In genomic region chr7:31153536-31154320, GRCm38 (mm10) we compare ENCODE assay signal across 15 mouse cellular contexts. TPM values are rescaled to one million over a fixed set of nuclear protein-coding genes. Genes with fewer than 3 reads are reported as not detected.
DNase-seq lines count a peak whose midpoint lies in the region; ATAC-seq and TF ChIP-seq lines count a peak whose summit lies in the region.
"Had no signal": no experiment of that assay in that cellular context is flagged by ENCODE, and none has a peak within 500 bp of the region (broad histone marks: within the 10 kb centered on the region; RNA-seq: fewer than 3 reads in every experiment).

No protein-coding gene starts in this region.

- H3K9ac ChIP-seq in liver, postnatal 0 days (replicated peaks): no peak overlapping the region
- no peak overlapping the region for H3K9ac ChIP-seq in liver, embryonic 11.5 days (ENCODE audit: low read depth, low read length)
- H3K9ac ChIP-seq in hindbrain, embryonic 14.5 days: no peak overlapping the region

- no peak for TF ChIP-seq CTCF in liver, postnatal 0 days (IDR thresholded peaks at IDR 0.05; ENCODE audit: low read depth)

- no peak overlapping the region for H3K4me3 ChIP-seq in liver, postnatal 0 days (ENCODE audit: low read depth, low read length)
- no peak overlapping the region for H3K4me3 ChIP-seq in liver, embryonic 11.5 days (ENCODE audit: low read depth, low read length)
- H3K4me3 ChIP-seq in embryonic facial prominence, embryonic 10.5 days: no peak overlapping the region
- no peak overlapping the region for H3K4me3 ChIP-seq in hindbrain, embryonic 14.5 days (replicated peaks; ENCODE audit: low read length)

- ATAC-seq in liver, postnatal 0 days: no peak
- ATAC-seq in liver, embryonic 11.5 days (replicated peaks; ENCODE audit: low FRiP score): no peak
- ATAC-seq in hindbrain, embryonic 14.5 days (ENCODE audit: low FRiP score): no peak
- ATAC-seq: forebrain, embryonic 14.5 days; hindbrain, embryonic 16.5 days had no signal

- DNase-seq in liver, postnatal 0 days: no peak
- DNase-seq in liver, embryonic 11.5 days (ENCODE audit: low spot score): no peak
- DNase-seq in CD8-positive naive resting alpha-beta T cell, adult 2 months (ENCODE audit: low read depth in 2 of 2, low spot score in 2 of 2): peak; percentile 51 to 68
- peak; percentile 88 for DNase-seq in induced T-regulatory cell, adult 2 months (ENCODE audit: low read depth)
- peak; percentile 61 for DNase-seq in thymus, postnatal 14 days
- no peak for DNase-seq in embryonic facial prominence, embryonic 10.5 days (ENCODE audit: low spot score)
- no peak for DNase-seq in hindbrain, embryonic 14.5 days (ENCODE audit: low spot score)
- DNase-seq: cerebellum, adult 8-10 months; heart, adult 18-20 months; kidney, adult 9 months; lung, adult 18-20 months; lung, postnatal 4 days had no signal

- H3K27me3 ChIP-seq in liver, postnatal 0 days (ENCODE audit: insufficient read depth, low read length): no peaks in the 10 kb centered on the region
- H3K27me3 ChIP-seq in liver, embryonic 11.5 days (replicated peaks; ENCODE audit: control insufficient read depth, insufficient read depth, low read length): no peaks in the 10 kb centered on the region
- no peaks in the 10 kb centered on the region for H3K27me3 ChIP-seq in embryonic facial prominence, embryonic 10.5 days (replicated peaks; ENCODE audit: low read depth, poor library complexity, severe bottlenecking)
- H3K27me3 ChIP-seq in hindbrain, embryonic 14.5 days (ENCODE audit: control insufficient read depth, insufficient read depth, low read length): no peaks in the 10 kb centered on the region

- WGBS in liver, postnatal 0 days (ENCODE audit: insufficient replicate concordance): 80% methylated on average over 6 of the region's 6 CpGs
- WGBS in liver, embryonic 11.5 days: 83% methylated on average over 6 of the region's 6 CpGs
- 88% methylated on average over 6 of the region's 6 CpGs for WGBS in embryonic facial prominence, embryonic 10.5 days
- whole genome bisulfite sequencing in hindbrain, embryonic 14.5 days: 92% methylated on average over 6 of the region's 6 CpGs

- 0 out of 2 replicates have a peak overlapping the region, but pooled peaks have one; percentile 39 for H3K27ac ChIP-seq in liver, postnatal 0 days (ENCODE audit: low read depth)
- H3K27ac ChIP-seq in liver, embryonic 11.5 days (ENCODE audit: low read depth, low read length): no peak overlapping the region
- no peak overlapping the region for H3K27ac ChIP-seq in embryonic facial prominence, embryonic 10.5 days (replicated peaks)
- no peak overlapping the region for H3K27ac ChIP-seq in hindbrain, embryonic 14.5 days

- TF ChIP-seq EP300 in liver, postnatal 0 days (IDR thresholded peaks at IDR 0.05; ENCODE audit: low read depth): no peak

- H3K36me3 ChIP-seq in liver, postnatal 0 days (replicated peaks; ENCODE audit: insufficient read depth, low read length): no peaks in the 10 kb centered on the region
- no peaks in the 10 kb centered on the region for H3K36me3 ChIP-seq in liver, embryonic 11.5 days (ENCODE audit: control insufficient read depth, insufficient read depth, low read length)
- no peaks in the 10 kb centered on the region for H3K36me3 ChIP-seq in embryonic facial prominence, embryonic 10.5 days (replicated peaks)
- H3K36me3 ChIP-seq in hindbrain, embryonic 14.5 days (replicated peaks; ENCODE audit: control insufficient read depth, insufficient read depth): no peaks in the 10 kb centered on the region

- H3K9me3 ChIP-seq in liver, postnatal 0 days (ENCODE audit: low read length): no peaks in the 10 kb centered on the region
- H3K9me3 ChIP-seq in liver, embryonic 11.5 days (ENCODE audit: control insufficient read depth, low read length): no peaks in the 10 kb centered on the region
- H3K9me3 ChIP-seq in embryonic facial prominence, embryonic 10.5 days: no peaks in the 10 kb centered on the region
- no peaks in the 10 kb centered on the region for H3K9me3 ChIP-seq in hindbrain, embryonic 14.5 days (ENCODE audit: control insufficient read depth, low read length)

- no peak overlapping the region for H3K4me2 ChIP-seq in liver, postnatal 0 days (ENCODE audit: low read depth, low read length)
- no peak overlapping the region for H3K4me2 ChIP-seq in liver, embryonic 11.5 days
- no peak overlapping the region for H3K4me2 ChIP-seq in hindbrain, embryonic 14.5 days (replicated peaks)
- H3K4me2 ChIP-seq: midbrain, embryonic 11.5 days had no signal

- peaks cover 32% of the 10 kb centered on the region for H3K4me1 ChIP-seq in liver, postnatal 0 days (ENCODE audit: insufficient read depth)
- peaks cover 35% of the 10 kb centered on the region for H3K4me1 ChIP-seq in liver, embryonic 11.5 days (replicated peaks; ENCODE audit: control insufficient read depth, insufficient read depth, low read length)
- H3K4me1 ChIP-seq in embryonic facial prominence, embryonic 10.5 days: peaks cover 42% of the 10 kb centered on the region
- H3K4me1 ChIP-seq in hindbrain, embryonic 14.5 days (replicated peaks; ENCODE audit: control insufficient read depth, insufficient read depth, low read length): peaks cover 17% of the 10 kb centered on the region

RNA-seq across cellular contexts. Expression of gene Gramd1a, which starts 2.0 kb away (rescaled TPM):
- 7.1 and 8.9 TPM in 2 replicates for polyA plus RNA-seq in liver, postnatal 0 days (2015; fragmentation: Nextera tagmentation; extraction: Ambion mirVana)
- polyA plus RNA-seq in liver, embryonic 11.5 days (2014; fragmentation: Nextera tagmentation; extraction: Ambion mirVana): 40.9 and 47.6 TPM in 2 replicates
- 96.1 and 102 TPM in 2 replicates for polyA plus RNA-seq in embryonic facial prominence, embryonic 10.5 days (2016; fragmentation: Nextera tagmentation; extraction: Ambion mirVana)
- 191 and 198 TPM in 2 replicates for polyA plus RNA-seq in hindbrain, embryonic 14.5 days (2014; fragmentation: Nextera tagmentation; extraction: Ambion mirVana)

RNA-seq across cellular contexts. Expression of gene Scn1b, which starts 26.9 kb away (rescaled TPM):
- 2.8 and 3.1 TPM in 2 replicates for polyA plus RNA-seq in liver, postnatal 0 days (2015; fragmentation: Nextera tagmentation; extraction: Ambion mirVana)
- 0.57 and 1.0 TPM in 2 replicates for polyA plus RNA-seq in liver, embryonic 11.5 days (2014; fragmentation: Nextera tagmentation; extraction: Ambion mirVana)
- 1.2 and 1.3 TPM in 2 replicates for polyA plus RNA-seq in embryonic facial prominence, embryonic 10.5 days (2016; fragmentation: Nextera tagmentation; extraction: Ambion mirVana)
- 13.0 and 18.3 TPM in 2 replicates for polyA plus RNA-seq in hindbrain, embryonic 14.5 days (2014; fragmentation: Nextera tagmentation; extraction: Ambion mirVana)

RNA-seq across cellular contexts. Expression of gene Hpn, which starts 38.6 kb away (rescaled TPM):
- 250 and 259 TPM in 2 replicates for polyA plus RNA-seq in liver, postnatal 0 days (2015; fragmentation: Nextera tagmentation; extraction: Ambion mirVana)
- polyA plus RNA-seq in liver, embryonic 11.5 days (2014; fragmentation: Nextera tagmentation; extraction: Ambion mirVana): 36.6 and 38.3 TPM in 2 replicates
- 4.0 and 4.3 TPM in 2 replicates for polyA plus RNA-seq in embryonic facial prominence, embryonic 10.5 days (2016; fragmentation: Nextera tagmentation; extraction: Ambion mirVana)
- 0.55 and 0.67 TPM in 2 replicates for polyA plus RNA-seq in hindbrain, embryonic 14.5 days (2014; fragmentation: Nextera tagmentation; extraction: Ambion mirVana)
- polyA plus RNA-seq: forebrain, embryonic 14.5 days had no signal

Comparison
In these comparisons a context has a peak if more than half of its experiments do, and no peak if none do; other contexts are left out.
1. DNase-seq: peak in CD8-positive naive resting alpha-beta T cell, adult 2 months (2 of 2), induced T-regulatory cell, adult 2 months (single experiment) and thymus, postnatal 14 days (single experiment); none in liver, postnatal 0 days (single experiment), liver, embryonic 11.5 days (single experiment), embryonic facial prominence, embryonic 10.5 days (single experiment) and hindbrain, embryonic 14.5 days (single experiment).